Mouse (Mus musculus) kidney, postnatal 0 days (tissue): ENCODE results near the gene Bckdhb. TPM values are rescaled to one million over a fixed set of nuclear protein-coding genes. Genes with fewer than 3 reads are reported as not detected.

Experiments
- ATAC-seq: fragments of 200-750 bp; cut with Nextera tagmentation; replicated peaks from 2 replicates; pipeline ENCODE4 v1.8.0; 2017; ENCODE audit warnings: low read depth, moderate number of reproducible peaks, moderate TSS enrichment, moderate library complexity; ENCODE audit not compliant: low FRiP score
- DNase-seq: peaks from one replicate; pipeline ENCODE4 v3.0.0-alpha.2; 2016; ENCODE audit warnings: low spot score
- H3K27ac ChIP-seq: fragments of 300-500 bp; sonication (generic); 2 replicates; pipeline ENCODE4 v1.5.1; 2014; ENCODE audit warnings: mild to moderate bottlenecking
- H3K27me3 ChIP-seq: fragments of 300-500 bp; sonication (generic); 2 replicates; pipeline ENCODE4 v1.6.1; 2014; ENCODE audit warnings: low read length, mixed read lengths; ENCODE audit not compliant: insufficient read depth
- H3K36me3 ChIP-seq: fragments of 300-500 bp; sonication (generic); 2 replicates; pipeline ENCODE4 v1.6.1; 2014; ENCODE audit warnings: low read length, mixed read lengths; ENCODE audit not compliant: insufficient read depth
- H3K4me1 ChIP-seq: fragments of 300-500 bp; sonication (generic); replicated peaks from 2 replicates; pipeline ENCODE4 v1.6.1; 2014; ENCODE audit warnings: antibody characterized with exemption, low read length, mixed read lengths; ENCODE audit not compliant: insufficient read depth
- H3K4me2 ChIP-seq: fragments of 300-500 bp; sonication (generic); 2 replicates; pipeline ENCODE4 v1.6.1; 2014; ENCODE audit warnings: mild to moderate bottlenecking, low read length, moderate library complexity, mixed read lengths
- H3K4me3 ChIP-seq: fragments of 300-500 bp; sonication (generic); replicated peaks from 2 replicates; pipeline ENCODE4 v1.5.1; 2014; ENCODE audit warnings: low read depth, low read length
- H3K9ac ChIP-seq: fragments of 300-500 bp; sonication (generic); 2 replicates; pipeline ENCODE4 v1.6.1; 2014; ENCODE audit warnings: low read depth, low read length
- H3K9me3 ChIP-seq: fragments of 300-500 bp; sonication (generic); replicated peaks from 2 replicates; pipeline ENCODE4 v1.6.1; 2016; ENCODE audit warnings: low read length, inconsistent platforms, mixed read lengths
- CTCF ChIP-seq: IDR thresholded peaks from 2 replicates; pipeline ENCODE4 v1.5.1; 2016; ENCODE audit warnings: antibody characterized with exemption, low read depth, mild to moderate bottlenecking, moderate library complexity
- WGBS: fragments of 180-500 bp; shearing (Covaris S2); extraction: QIAGEN DNeasy Blood & Tissue Kit; methylation state at CpG from one replicate; pipeline ENCODE4 v1.1.7; 2014; 5-methylcytosine and 5-hydroxymethylcytosine counted together
- polyA plus RNA-seq: library from polyadenylated mRNA; unstranded; fragments of >200 nt; fragmentation: Nextera tagmentation; extraction: Ambion mirVana; gene quantifications from 2 replicates; pipeline ENCODE4 v1.2.1, GENCODE M21; 2015

Gene Bckdhb
- polyA plus RNA-seq, 1 experiment from 2014 or later: 50.6 TPM

DNA sequence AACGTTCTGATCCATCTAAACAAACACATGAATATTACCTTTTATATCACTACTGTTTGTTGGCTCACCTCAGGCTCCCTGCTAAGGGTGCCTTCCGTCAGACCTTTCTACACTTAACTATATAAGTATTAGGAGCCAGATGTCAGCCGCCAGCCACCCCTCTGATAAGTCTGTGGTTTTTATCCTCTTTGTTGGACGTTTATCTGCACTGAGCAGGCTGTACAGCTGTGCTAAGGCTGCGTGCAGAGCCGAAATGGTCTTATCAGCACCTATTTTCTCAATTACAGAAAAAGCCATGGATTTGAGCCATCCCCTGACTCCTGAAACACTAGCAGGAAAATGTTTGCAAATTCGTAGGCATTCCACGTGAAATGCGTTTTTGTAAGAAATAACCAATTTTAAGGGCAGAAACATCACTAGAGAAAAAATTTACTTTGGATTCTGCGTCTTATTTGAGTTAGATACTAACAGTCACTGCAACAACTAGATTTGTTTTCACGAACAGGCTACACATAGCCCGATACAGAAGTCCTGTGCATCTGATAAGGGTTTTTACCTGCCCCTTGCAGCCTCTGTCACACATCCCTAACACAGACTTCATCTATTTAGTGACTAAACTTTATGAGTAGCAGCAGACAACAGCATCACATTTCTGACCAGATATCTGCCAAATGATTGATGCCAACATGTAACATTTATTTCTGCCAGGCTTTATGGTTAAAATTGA, 188.1 kb downstream of the Bckdhb start:
- ATAC-seq (no peak), DNase-seq (no peak)
- Histone ChIP-seq H3K9ac (no peak overlapping the region), H3K4me2 (no peak overlapping the region), H3K27me3 (no peaks in the 10 kb centered on the region), H3K4me1 (no peaks in the 10 kb centered on the region), H3K27ac (no peak overlapping the region), H3K4me3 (no peak overlapping the region), H3K9me3 (no peaks in the 10 kb centered on the region), H3K36me3 (no peaks in the 10 kb centered on the region)
- WGBS: 82% methylated on average over 12 of the region's 12 CpGs
- TF ChIP-seq CTCF: no peak

DNA sequence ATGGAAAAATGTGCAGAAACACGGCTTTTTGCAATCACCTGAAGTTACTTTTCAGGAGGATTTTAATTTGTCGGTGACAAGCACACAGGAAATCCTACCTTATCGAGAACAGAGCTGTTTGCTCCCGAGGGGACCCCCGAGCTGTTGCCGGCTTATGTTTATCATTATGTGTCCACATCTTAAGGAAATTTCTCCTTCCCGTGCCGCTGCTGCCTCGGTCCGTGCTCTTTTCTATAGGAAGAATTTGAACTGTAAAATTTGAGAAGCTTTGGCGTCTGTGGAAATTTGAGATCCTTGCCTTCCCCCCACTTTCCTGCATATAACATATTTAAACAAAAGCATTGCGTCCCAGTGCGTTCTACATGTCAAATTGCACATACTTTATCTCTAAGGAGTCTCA, 189.3 kb downstream of the Bckdhb start:
- H3K9me3 ChIP-seq: no peaks in the 10 kb centered on the region
- ATAC-seq (no peak), DNase-seq (no peak)
- no peaks in the 10 kb centered on the region for H3K27me3 ChIP-seq
- H3K36me3 ChIP-seq: no peaks in the 10 kb centered on the region
- H3K4me1 ChIP-seq: no peaks in the 10 kb centered on the region
- no peak overlapping the region for H3K27ac ChIP-seq
- no peak overlapping the region for H3K9ac ChIP-seq
- peak overlapping the region; percentile 39 for H3K4me2 ChIP-seq
- TF ChIP-seq CTCF: no peak
- H3K4me3 ChIP-seq: no peak overlapping the region; the same call in 1 of the 2 replicates
- WGBS: 38% methylated on average over 13 of the region's 13 CpGs

DNA sequence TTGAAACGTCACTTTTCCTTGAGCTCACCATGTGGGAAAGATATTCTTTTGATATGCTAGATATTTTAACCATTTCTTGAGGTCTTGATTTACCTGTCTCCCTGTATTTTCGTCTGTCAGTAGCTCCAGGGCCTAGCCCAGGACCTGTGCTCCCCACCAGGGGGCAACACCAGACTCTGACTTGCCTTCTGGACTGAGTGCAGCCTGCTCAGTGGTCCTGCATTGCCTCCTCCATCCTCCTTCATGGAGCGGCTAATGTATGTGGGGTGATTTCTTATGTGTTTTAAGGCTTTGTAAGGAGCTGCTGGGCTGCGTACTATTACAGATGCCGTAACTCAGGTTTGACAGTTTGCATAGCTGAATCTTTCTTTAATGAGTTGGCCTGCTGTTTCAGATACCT, 192.4 kb downstream of the Bckdhb start:
- no peak overlapping the region for H3K4me3 ChIP-seq

DNA sequence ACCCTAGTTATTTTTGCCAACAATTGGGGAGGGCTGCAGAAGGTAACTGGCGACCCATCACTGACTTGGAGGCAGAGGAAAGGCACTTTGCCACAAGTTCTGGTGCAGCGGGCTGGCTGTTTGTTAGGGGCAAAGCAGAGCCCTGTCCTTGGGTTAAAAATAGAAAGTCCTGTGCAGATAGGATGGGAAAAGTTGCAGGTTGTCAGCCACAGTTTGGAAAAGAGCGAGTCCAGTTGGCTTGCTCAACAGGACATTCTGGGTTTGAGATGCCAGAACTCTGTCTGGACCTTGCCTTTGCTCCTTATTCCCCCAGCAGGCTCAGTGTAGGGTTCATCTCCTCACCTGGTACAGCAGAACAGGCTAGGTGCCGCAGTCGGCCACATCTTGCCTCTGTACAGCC, 200.1 kb downstream of the Bckdhb start:
- Histone ChIP-seq H3K4me1 (no peaks in the 10 kb centered on the region), H3K9ac (no peak overlapping the region), H3K9me3 (no peaks in the 10 kb centered on the region), H3K27me3 (no peaks in the 10 kb centered on the region), H3K27ac (no peak overlapping the region), H3K4me3 (no peak overlapping the region), H3K4me2 (no peak overlapping the region), H3K36me3 (no peaks in the 10 kb centered on the region)
- DNase-seq (no peak), ATAC-seq (no peak)
- 93% methylated on average over 5 of the region's 5 CpGs for WGBS
- no peak for TF ChIP-seq CTCF

More for the DNA sequence above, 192.4 kb downstream of the Bckdhb start:
- H3K9ac ChIP-seq: no peak overlapping the region
- no peak overlapping the region for H3K27ac ChIP-seq
- H3K4me2 ChIP-seq: no peak overlapping the region
- no peaks in the 10 kb centered on the region for H3K4me1 ChIP-seq
- TF ChIP-seq CTCF: peak; percentile 61
- H3K9me3 ChIP-seq: no peaks in the 10 kb centered on the region
- H3K27me3 ChIP-seq: no peaks in the 10 kb centered on the region
- ATAC-seq (no peak), DNase-seq (no peak)
- WGBS: 61% methylated on average over 5 of the region's 5 CpGs
- H3K36me3 ChIP-seq: no peaks in the 10 kb centered on the region

DNA sequence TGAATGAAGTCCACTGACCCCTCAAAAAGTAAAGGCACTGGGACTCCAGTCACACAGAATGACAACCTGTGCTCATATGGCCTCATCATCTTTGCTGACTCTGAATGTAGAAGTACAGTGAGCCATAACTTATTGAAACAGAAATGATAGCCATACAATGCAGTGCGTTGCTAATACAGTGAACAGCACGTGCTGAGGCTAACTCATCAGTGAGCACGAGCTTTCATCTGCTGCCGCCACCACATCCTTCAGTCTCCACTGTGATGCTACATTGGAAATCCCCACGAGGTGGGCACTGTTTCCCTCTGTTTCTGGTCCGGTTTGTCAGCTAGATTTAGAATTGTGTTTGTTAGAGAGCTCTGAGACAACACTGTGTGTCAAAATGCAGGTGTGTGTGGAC, 205.4 kb downstream of the Bckdhb start:
- TF ChIP-seq CTCF: no peak
- H3K9me3 ChIP-seq: no peaks in the 10 kb centered on the region
- H3K4me2 ChIP-seq: no peak overlapping the region
- ATAC-seq (no peak), DNase-seq (no peak)
- H3K27ac ChIP-seq: no peak overlapping the region
- 89% methylated on average over 6 of the region's 6 CpGs for WGBS
- H3K4me3 ChIP-seq: no peak overlapping the region
- no peaks in the 10 kb centered on the region for H3K36me3 ChIP-seq
- H3K9ac ChIP-seq: no peak overlapping the region
- H3K4me1 ChIP-seq: no peaks in the 10 kb centered on the region
- H3K27me3 ChIP-seq: no peaks in the 10 kb centered on the region

DNA sequence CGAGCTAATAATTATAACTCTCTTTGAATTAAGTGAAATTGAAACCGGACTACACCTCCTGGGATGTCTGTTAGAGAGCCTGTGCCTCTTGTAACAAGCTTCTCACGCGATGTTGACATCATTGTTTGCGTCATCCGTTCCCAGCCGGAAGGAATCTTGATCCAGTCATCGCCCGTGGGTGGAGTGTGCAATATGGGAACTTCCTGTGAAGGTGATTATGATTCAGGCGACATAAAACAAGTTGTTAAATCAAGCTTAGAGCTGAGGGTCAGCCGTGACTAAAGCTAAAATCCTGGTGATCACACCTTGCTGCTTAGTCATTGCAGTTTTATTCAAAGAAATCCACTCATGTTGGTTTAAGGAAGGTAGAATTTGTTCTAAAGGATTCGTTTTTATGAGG, 210.1 kb downstream of the Bckdhb start:
- DNase-seq: no peak
- Histone ChIP-seq H3K4me2 (no peak overlapping the region), H3K9ac (no peak overlapping the region), H3K27me3 (no peaks in the 10 kb centered on the region), H3K27ac (no peak overlapping the region), H3K4me3 (no peak overlapping the region), H3K36me3 (no peaks in the 10 kb centered on the region), H3K9me3 (no peaks in the 10 kb centered on the region), H3K4me1 (no peaks in the 10 kb centered on the region)
- no peak for ATAC-seq
- TF ChIP-seq CTCF: no peak
- 75% methylated on average over 12 of the region's 12 CpGs for WGBS

DNA sequence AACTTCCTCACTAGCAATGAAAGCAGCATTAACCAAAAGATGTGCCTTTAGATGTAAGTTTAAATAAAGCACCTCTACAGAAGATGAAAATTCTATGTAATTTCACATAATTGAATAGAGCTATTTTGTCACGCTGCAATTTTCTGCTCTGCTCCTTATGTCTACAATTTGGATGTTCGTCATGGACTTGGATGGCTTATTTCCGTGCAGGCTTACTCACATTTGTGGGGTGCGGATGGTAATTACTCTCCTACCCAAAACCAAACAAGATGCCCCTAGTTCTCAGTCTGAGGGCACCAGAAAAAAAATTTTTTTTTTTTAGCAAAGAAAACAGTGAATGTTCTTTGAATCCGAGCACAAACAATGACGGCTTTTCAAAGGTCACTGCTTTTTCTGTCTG, 212.2 kb downstream of the Bckdhb start:
- no peaks in the 10 kb centered on the region for H3K36me3 ChIP-seq
- H3K27me3 ChIP-seq: no peaks in the 10 kb centered on the region
- 88% methylated on average over 6 of the region's 6 CpGs for WGBS
- no peak overlapping the region for H3K27ac ChIP-seq
- no peak for TF ChIP-seq CTCF
- no peak for ATAC-seq
- H3K9ac ChIP-seq: no peak overlapping the region
- H3K9me3 ChIP-seq: no peaks in the 10 kb centered on the region
- H3K4me1 ChIP-seq: no peaks in the 10 kb centered on the region
- no peak for DNase-seq
- no peak overlapping the region for H3K4me2 ChIP-seq
- no peak overlapping the region for H3K4me3 ChIP-seq
